Mouse (Mus musculus): ENCODE measurements at regions not wholly inside any gene's neighbourhood (a gene's known extent, or its start where the extent isn't known, plus 50 kb on each side); places are given as distances from the start of the nearest gene placed in this dataset.

- no peak overlapping the region for H3K4me2 ChIP-seq
- no peak for ATAC-seq (replicated peaks)
- 96% methylated on average over 2 of the region's 2 CpGs for WGBS
- no peak overlapping the region for H3K9ac ChIP-seq
- no peaks in the 10 kb centered on the region for H3K4me1 ChIP-seq
- no peaks in the 10 kb centered on the region for H3K27me3 ChIP-seq (replicated peaks)
- H3K36me3 ChIP-seq (replicated peaks), result no peaks in the 10 kb centered on the region
- H3K9me3 ChIP-seq, result no peaks in the 10 kb centered on the region
- H3K4me3 ChIP-seq, result no peak overlapping the region
- H3K27ac ChIP-seq, result no peak overlapping the region
Measured at GRCm38 (mm10) chr11:56716953-56717352, 294.2 kb upstream of the Gria1 start.

- Histone ChIP-seq H3K4me1 (no peaks in the 10 kb centered on the region), H3K9me3 (no peaks in the 10 kb centered on the region), H3K27ac (no peak overlapping the region), H3K27me3 (replicated peaks) (no peaks in the 10 kb centered on the region), H3K36me3 (replicated peaks) (no peaks in the 10 kb centered on the region), H3K9ac (no peak overlapping the region), H3K4me2 (no peak overlapping the region), H3K4me3 (no peak overlapping the region)
- WGBS, result 63% methylated on average over 3 of the region's 3 CpGs
- no peak for ATAC-seq (replicated peaks)
Measured at GRCm38 (mm10) chr11:56725141-56725540, 286.0 kb upstream of the Gria1 start.

GRCm38 (mm10) chr11:56726161-56726560 is 285.0 kb upstream of the Gria1 start:
- Histone ChIP-seq H3K27me3 (replicated peaks) (no peaks in the 10 kb centered on the region), H3K27ac (no peak overlapping the region), H3K9ac (no peak overlapping the region), H3K9me3 (no peaks in the 10 kb centered on the region), H3K4me2 (no peak overlapping the region), H3K4me1 (no peaks in the 10 kb centered on the region), H3K36me3 (replicated peaks) (no peaks in the 10 kb centered on the region), H3K4me3 (no peak overlapping the region)
- no peak for ATAC-seq (replicated peaks)

- Histone ChIP-seq H3K4me1 (no peaks in the 10 kb centered on the region), H3K36me3 (replicated peaks) (no peaks in the 10 kb centered on the region), H3K9me3 (no peaks in the 10 kb centered on the region), H3K4me3 (no peak overlapping the region), H3K9ac (no peak overlapping the region), H3K4me2 (no peak overlapping the region), H3K27ac (no peak overlapping the region), H3K27me3 (replicated peaks) (no peaks in the 10 kb centered on the region)
- ATAC-seq (replicated peaks), result no peak
- 61% methylated on average over 4 of the region's 4 CpGs for WGBS
Measured at GRCm38 (mm10) chr11:56727556-56727955, 283.6 kb upstream of the Gria1 start.

- Histone ChIP-seq H3K4me2 (no peak overlapping the region), H3K27ac (no peak overlapping the region), H3K9me3 (no peaks in the 10 kb centered on the region), H3K36me3 (replicated peaks) (no peaks in the 10 kb centered on the region), H3K9ac (no peak overlapping the region), H3K4me3 (no peak overlapping the region), H3K4me1 (no peaks in the 10 kb centered on the region), H3K27me3 (replicated peaks) (no peaks in the 10 kb centered on the region)
- ATAC-seq (replicated peaks), result no peak
- WGBS, result 87% methylated on average over 6 of the region's 6 CpGs
Measured at GRCm38 (mm10) chr11:56728204-56729002, 282.8 kb upstream of the Gria1 start.

- 24% methylated on average over 2 of the region's 2 CpGs for WGBS
- H3K27ac ChIP-seq, result 0 out of 2 replicates have a peak overlapping the region, but pooled peaks have one; percentile 4
- no peak overlapping the region for H3K4me3 ChIP-seq
- no peak overlapping the region for H3K9ac ChIP-seq
- H3K36me3 ChIP-seq (replicated peaks), result no peaks in the 10 kb centered on the region
- H3K9me3 ChIP-seq, result no peaks in the 10 kb centered on the region
- H3K27me3 ChIP-seq (replicated peaks), result no peaks in the 10 kb centered on the region
- H3K4me1 ChIP-seq, result peaks cover 5% of the 10 kb centered on the region; the same call in 1 of the 2 replicates
- no peak for ATAC-seq (replicated peaks)
- H3K4me2 ChIP-seq, result no peak overlapping the region
Measured at GRCm38 (mm10) chr11:56741857-56742256, 269.3 kb upstream of the Gria1 start.

- Histone ChIP-seq H3K27me3 (replicated peaks) (no peaks in the 10 kb centered on the region), H3K27ac (no peak overlapping the region), H3K36me3 (replicated peaks) (no peaks in the 10 kb centered on the region), H3K4me3 (no peak overlapping the region), H3K4me2 (no peak overlapping the region), H3K4me1 (0 out of 2 replicates have a peak, but pooled peaks cover 14% of the 10 kb centered on the region), H3K9ac (no peak overlapping the region), H3K9me3 (no peaks in the 10 kb centered on the region)
- 25% methylated on average over 5 of the region's 5 CpGs for WGBS
- no peak for ATAC-seq (replicated peaks)
Measured at GRCm38 (mm10) chr11:56750032-56750431, 261.2 kb upstream of the Gria1 start.

GRCm38 (mm10) chr11:56750639-56751038 is 260.5 kb upstream of the Gria1 start:
- no peak for ATAC-seq (replicated peaks)
- H3K27ac ChIP-seq, result no peak overlapping the region
- H3K9me3 ChIP-seq, result no peaks in the 10 kb centered on the region
- H3K27me3 ChIP-seq (replicated peaks), result no peaks in the 10 kb centered on the region
- no peak overlapping the region for H3K4me3 ChIP-seq
- 0 out of 2 replicates have a peak, but pooled peaks cover 14% of the 10 kb centered on the region for H3K4me1 ChIP-seq
- no peaks in the 10 kb centered on the region for H3K36me3 ChIP-seq (replicated peaks)
- WGBS, result 44% methylated on average over 8 of the region's 8 CpGs
- H3K4me2 ChIP-seq, result no peak overlapping the region
- no peak overlapping the region for H3K9ac ChIP-seq

- no peaks in the 10 kb centered on the region for H3K36me3 ChIP-seq (replicated peaks)
- WGBS, result 44% methylated on average over 5 of the region's 5 CpGs
- H3K4me3 ChIP-seq, result no peak overlapping the region
- H3K27ac ChIP-seq, result no peak overlapping the region
- H3K4me2 ChIP-seq, result no peak overlapping the region
- no peak overlapping the region for H3K9ac ChIP-seq
- H3K9me3 ChIP-seq, result no peaks in the 10 kb centered on the region
- no peak for ATAC-seq (replicated peaks)
- no peaks in the 10 kb centered on the region for H3K27me3 ChIP-seq (replicated peaks)
- H3K4me1 ChIP-seq, result 0 out of 2 replicates have a peak, but pooled peaks cover 14% of the 10 kb centered on the region
Measured at GRCm38 (mm10) chr11:56751918-56752317, 259.3 kb upstream of the Gria1 start.

GRCm38 (mm10) chr11:56753699-56754098 is 257.5 kb upstream of the Gria1 start:
- Histone ChIP-seq H3K4me2 (no peak overlapping the region), H3K4me1 (0 out of 2 replicates have a peak, but pooled peaks cover 14% of the 10 kb centered on the region), H3K27ac (0 out of 2 replicates have a peak overlapping the region, but pooled peaks have one; percentile 6), H3K27me3 (replicated peaks) (no peaks in the 10 kb centered on the region), H3K9me3 (no peaks in the 10 kb centered on the region), H3K36me3 (replicated peaks) (no peaks in the 10 kb centered on the region), H3K9ac (no peak overlapping the region), H3K4me3 (no peak overlapping the region)
- 49% methylated on average over 3 of the region's 3 CpGs for WGBS
- no peak for ATAC-seq (replicated peaks)

- no peak overlapping the region for H3K9ac ChIP-seq
- no peak overlapping the region for H3K4me3 ChIP-seq
- no peaks in the 10 kb centered on the region for H3K9me3 ChIP-seq
- H3K4me1 ChIP-seq, result no peaks in the 10 kb centered on the region
- no peaks in the 10 kb centered on the region for H3K36me3 ChIP-seq (replicated peaks)
- 86% methylated on average over 2 of the region's 2 CpGs for whole genome bisulfite sequencing
- H3K27ac ChIP-seq, result no peak overlapping the region
- no peak for ATAC-seq (replicated peaks)
- H3K4me2 ChIP-seq, result no peak overlapping the region
- H3K27me3 ChIP-seq (replicated peaks), result no peaks in the 10 kb centered on the region
Measured at GRCm38 (mm10) chr11:56760474-56760873, 250.7 kb upstream of the Gria1 start.

- H3K27me3 ChIP-seq (replicated peaks), result no peaks in the 10 kb centered on the region
- H3K4me1 ChIP-seq, result no peaks in the 10 kb centered on the region
- H3K9ac ChIP-seq, result no peak overlapping the region
- no peak for ATAC-seq (replicated peaks)
- no peak overlapping the region for H3K27ac ChIP-seq
- 51% methylated on average over 5 of the region's 5 CpGs for WGBS
- no peak overlapping the region for H3K4me3 ChIP-seq
- H3K36me3 ChIP-seq (replicated peaks), result no peaks in the 10 kb centered on the region
- no peaks in the 10 kb centered on the region for H3K9me3 ChIP-seq
- H3K4me2 ChIP-seq, result no peak overlapping the region
Measured at GRCm38 (mm10) chr11:56762467-56763120, 248.6 kb upstream of the Gria1 start.

GRCm38 (mm10) chr11:56767424-56767823 is 243.8 kb upstream of the Gria1 start:
- no peak for ATAC-seq (replicated peaks)

More at GRCm38 (mm10) chr11:56767424-56767823, 243.8 kb upstream of the Gria1 start:
- H3K27me3 ChIP-seq (replicated peaks), result no peaks in the 10 kb centered on the region
- H3K4me3 ChIP-seq, result no peak overlapping the region
- no peak overlapping the region for H3K27ac ChIP-seq
- H3K36me3 ChIP-seq (replicated peaks), result no peaks in the 10 kb centered on the region
- no peaks in the 10 kb centered on the region for H3K9me3 ChIP-seq
- no peak overlapping the region for H3K4me2 ChIP-seq
- H3K4me1 ChIP-seq, result no peaks in the 10 kb centered on the region
- H3K9ac ChIP-seq, result no peak overlapping the region
